Mouse (Mus musculus) urinary bladder, adult 18-20 months (tissue): ENCODE measurements around the gene Mapk1ip1l.

Experiments
- DNase-seq, 2 experiments: peaks; one replicate each; pipeline ENCODE4 v3.0.0; 2022; ENCODE audit warnings: low spot score in 2 of 2, mixed read lengths in 2 of 2

The Mapk1ip1l gene

GRCm38 (mm10) chr14:47361418-47361817 lies 63.4 kb downstream of the Mapk1ip1l start:
- no peak for DNase-seq

- DNase-seq, result no peak
Measured at GRCm38 (mm10) chr14:47361899-47362298, 63.8 kb downstream of the Mapk1ip1l start.

- peak in 1 of 2 experiments; percentile 59 for DNase-seq
Measured at GRCm38 (mm10) chr14:47364742-47365449, 66.8 kb downstream of the Mapk1ip1l start.

GRCm38 (mm10) chr14:47366881-47367321 lies 68.8 kb downstream of the Mapk1ip1l start:
- peak; percentile 48 to 69 for DNase-seq

- DNase-seq, result peak; percentile 31 to 43
Measured at GRCm38 (mm10) chr14:47367461-47367860, 69.4 kb downstream of the Mapk1ip1l start, which contains the start of gene Lgals3. TSS of gene Lgals3 (plus strand) at chr14:47367751.

- no peak for DNase-seq
Measured at GRCm38 (mm10) chr14:47369741-47370140, 71.7 kb downstream of the Mapk1ip1l start.

GRCm38 (mm10) chr14:47370790-47371189 lies 72.7 kb downstream of the Mapk1ip1l start:
- no peak for DNase-seq

- DNase-seq, result peak in 1 of 2 experiments; percentile 63
Measured at GRCm38 (mm10) chr14:47371689-47372088, 73.6 kb downstream of the Mapk1ip1l start.
